16 mouse cellular contexts compared by ENCODE assay signal in the genomic region with DNA sequence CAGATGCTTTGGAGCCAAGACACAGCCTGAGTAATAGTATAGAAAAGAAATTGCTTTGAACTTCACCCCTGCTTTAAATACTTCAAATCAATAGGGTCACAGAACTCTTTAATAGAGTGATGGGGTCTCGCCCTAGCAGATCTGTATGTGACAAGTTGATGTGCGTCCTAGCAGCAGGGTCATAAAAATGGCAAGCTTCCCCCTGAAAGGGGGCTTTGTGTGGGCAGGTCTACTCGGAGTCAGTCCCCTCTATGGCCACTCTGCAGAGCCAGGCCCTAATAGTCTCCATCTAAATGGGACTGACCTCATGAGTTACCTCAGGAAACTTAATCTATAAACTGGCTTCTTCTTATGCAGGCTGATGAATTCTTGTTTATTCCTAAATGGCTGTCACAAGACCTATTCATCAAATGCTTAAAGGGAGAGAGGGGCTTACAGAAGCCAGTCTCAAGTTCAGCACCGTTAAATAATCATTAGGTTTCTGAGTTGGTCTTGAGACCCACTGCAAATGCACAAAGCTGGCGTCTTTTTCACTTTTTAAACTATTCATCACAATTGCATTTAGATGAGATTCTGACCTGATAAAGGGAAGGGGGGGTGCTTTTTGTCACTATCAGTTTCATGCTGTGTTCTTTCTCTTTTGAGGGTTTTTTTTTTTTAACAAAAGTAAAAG.
DNase-seq lines count a peak whose midpoint lies in the region; ATAC-seq and TF ChIP-seq lines count a peak whose summit lies in the region.
"Had no signal": no experiment of that assay in that cellular context is flagged by ENCODE, and none has a peak within 500 bp of the region (broad histone marks: within the 10 kb centered on the region; RNA-seq: fewer than 3 reads in every experiment).

No protein-coding gene starts in this region.

- H3K4me3 ChIP-seq in lung, embryonic 14.5 days (ENCODE audit: low read depth, low read length): no peak overlapping the region
- H3K4me3 ChIP-seq in hindbrain, embryonic 11.5 days (ENCODE audit: low read depth, low read length): no peak overlapping the region
- no peak overlapping the region for H3K4me3 ChIP-seq in midbrain, embryonic 12.5 days
- H3K4me3 ChIP-seq: intestine, embryonic 15.5 days had no signal

- H3K4me1 ChIP-seq in lung, embryonic 14.5 days (ENCODE audit: insufficient read depth): peaks cover 10% of the 10 kb centered on the region; the same call in 1 of the 2 replicates
- no peaks in the 10 kb centered on the region for H3K4me1 ChIP-seq in hindbrain, embryonic 11.5 days (replicated peaks; ENCODE audit: control insufficient read depth, insufficient read depth, low read length)
- peaks cover 12% of the 10 kb centered on the region for H3K4me1 ChIP-seq in midbrain, embryonic 12.5 days
- H3K4me1 ChIP-seq: intestine, embryonic 15.5 days had no signal

- H3K4me2 ChIP-seq in lung, embryonic 14.5 days: no peak overlapping the region
- H3K4me2 ChIP-seq in hindbrain, embryonic 11.5 days (replicated peaks; ENCODE audit: low read depth, low read length): no peak overlapping the region
- no peak overlapping the region for H3K4me2 ChIP-seq in midbrain, embryonic 12.5 days (replicated peaks)
- H3K4me2 ChIP-seq: intestine, embryonic 15.5 days had no signal

- H3K27ac ChIP-seq in lung, embryonic 14.5 days (ENCODE audit: low read depth): peak overlapping the region; percentile 60; the same call in 1 of the 2 replicates
- H3K27ac ChIP-seq in hindbrain, embryonic 11.5 days (ENCODE audit: low read depth, low read length): 0 out of 2 replicates have a peak overlapping the region, but pooled peaks have one; percentile 3
- H3K27ac ChIP-seq in midbrain, embryonic 12.5 days (replicated peaks): peak overlapping the region; percentile 61
- H3K27ac ChIP-seq: intestine, embryonic 15.5 days; liver, embryonic 14.5 days; stomach, postnatal 0 days had no signal

- no peak for TF ChIP-seq CTCF in lung, embryonic 14.5 days (IDR thresholded peaks at IDR 0.05; ENCODE audit: low read depth)

- DNase-seq in lung, embryonic 14.5 days: peak; percentile 20
- DNase-seq in lung, postnatal 10 days: no peak
- peak; percentile 46 for DNase-seq in hindbrain, embryonic 11.5 days (ENCODE audit: low spot score)
- peak; percentile 11 for DNase-seq in retina, postnatal 1 day
- DNase-seq in kidney, adult 11 months: no peak
- DNase-seq in ovary, postnatal 14 days (ENCODE audit: low spot score): no peak
- DNase-seq: adrenal gland, adult 2 months; cerebellum, adult 9-10 months; heart, adult 11 months; kidney, postnatal 25 days; thymus, postnatal 4 days had no signal

- WGBS in lung, embryonic 14.5 days: 38% methylated on average over 5 of the region's 5 CpGs
- WGBS in hindbrain, embryonic 11.5 days: 15% methylated on average over 5 of the region's 5 CpGs
- 13% methylated on average over 5 of the region's 5 CpGs for WGBS in midbrain, embryonic 12.5 days

- no peaks in the 10 kb centered on the region for H3K36me3 ChIP-seq in lung, embryonic 14.5 days (ENCODE audit: insufficient read depth)
- no peaks in the 10 kb centered on the region for H3K36me3 ChIP-seq in hindbrain, embryonic 11.5 days (ENCODE audit: control insufficient read depth, insufficient read depth, low read length)
- H3K36me3 ChIP-seq in midbrain, embryonic 12.5 days: no peaks in the 10 kb centered on the region
- H3K36me3 ChIP-seq: intestine, embryonic 15.5 days had no signal

- no peaks in the 10 kb centered on the region for H3K9me3 ChIP-seq in lung, embryonic 14.5 days (ENCODE audit: low read depth, low read length)
- H3K9me3 ChIP-seq in hindbrain, embryonic 11.5 days (ENCODE audit: control insufficient read depth, low read length): no peaks in the 10 kb centered on the region
- H3K9me3 ChIP-seq in midbrain, embryonic 12.5 days: no peaks in the 10 kb centered on the region
- H3K9me3 ChIP-seq: intestine, embryonic 15.5 days had no signal

- no peak overlapping the region for H3K9ac ChIP-seq in lung, embryonic 14.5 days
- no peak overlapping the region for H3K9ac ChIP-seq in hindbrain, embryonic 11.5 days (ENCODE audit: low read depth, low read length)
- no peak overlapping the region for H3K9ac ChIP-seq in midbrain, embryonic 12.5 days (replicated peaks)
- H3K9ac ChIP-seq: intestine, embryonic 15.5 days; liver, embryonic 14.5 days had no signal

- no peak for ATAC-seq in lung, embryonic 14.5 days (ENCODE audit: insufficient read depth)
- peak; percentile 88 for ATAC-seq in hindbrain, embryonic 11.5 days (ENCODE audit: low FRiP score)
- ATAC-seq in midbrain, embryonic 12.5 days (ENCODE audit: low FRiP score, low read depth): peak; percentile 94
- ATAC-seq in monocyte, adult 5-6 weeks (replicated peaks; ENCODE audit: insufficient number of reproducible peaks, low FRiP score, low TSS enrichment, poor library complexity, severe bottlenecking): no peak
- ATAC-seq: intestine, embryonic 15.5 days had no signal

- H3K27me3 ChIP-seq in lung, embryonic 14.5 days (ENCODE audit: insufficient read depth, low read length): no peaks in the 10 kb centered on the region
- peaks cover 8% of the 10 kb centered on the region for H3K27me3 ChIP-seq in hindbrain, embryonic 11.5 days (ENCODE audit: control insufficient read depth, insufficient read depth, low read length)
- H3K27me3 ChIP-seq in midbrain, embryonic 12.5 days: no peaks in the 10 kb centered on the region; the same call in 1 of the 2 replicates
- H3K27me3 ChIP-seq: intestine, embryonic 15.5 days had no signal

Comparison
In these comparisons a context has a peak if more than half of its experiments do, and no peak if none do; other contexts are left out.
1. DNase-seq: peak in lung, embryonic 14.5 days (single experiment), hindbrain, embryonic 11.5 days (single experiment) and retina, postnatal 1 day (single experiment); none in lung, postnatal 10 days (single experiment), kidney, adult 11 months (single experiment) and ovary, postnatal 14 days (single experiment).
2. ATAC-seq: peak in hindbrain, embryonic 11.5 days (single experiment) and midbrain, embryonic 12.5 days (single experiment); none in lung, embryonic 14.5 days (single experiment) and monocyte, adult 5-6 weeks (single experiment).
3. H3K27ac ChIP-seq: peak in every context shown above with its lines; median percentile 61 in midbrain, embryonic 12.5 days; 60 in lung, embryonic 14.5 days; 3 in hindbrain, embryonic 11.5 days.